Mouse (Mus musculus): ENCODE results near the gene Fam120c. TPM values are rescaled to one million over a fixed set of nuclear protein-coding genes. Genes with fewer than 3 reads are reported as not detected.
A peak's percentile ranks its signal among the peaks of the same experiment; 100 is the strongest.

The Fam120c gene
- total and polyA plus RNA-seq, 2 experiments from 2014 or later = 7.4 to 22.3 TPM

DNA sequence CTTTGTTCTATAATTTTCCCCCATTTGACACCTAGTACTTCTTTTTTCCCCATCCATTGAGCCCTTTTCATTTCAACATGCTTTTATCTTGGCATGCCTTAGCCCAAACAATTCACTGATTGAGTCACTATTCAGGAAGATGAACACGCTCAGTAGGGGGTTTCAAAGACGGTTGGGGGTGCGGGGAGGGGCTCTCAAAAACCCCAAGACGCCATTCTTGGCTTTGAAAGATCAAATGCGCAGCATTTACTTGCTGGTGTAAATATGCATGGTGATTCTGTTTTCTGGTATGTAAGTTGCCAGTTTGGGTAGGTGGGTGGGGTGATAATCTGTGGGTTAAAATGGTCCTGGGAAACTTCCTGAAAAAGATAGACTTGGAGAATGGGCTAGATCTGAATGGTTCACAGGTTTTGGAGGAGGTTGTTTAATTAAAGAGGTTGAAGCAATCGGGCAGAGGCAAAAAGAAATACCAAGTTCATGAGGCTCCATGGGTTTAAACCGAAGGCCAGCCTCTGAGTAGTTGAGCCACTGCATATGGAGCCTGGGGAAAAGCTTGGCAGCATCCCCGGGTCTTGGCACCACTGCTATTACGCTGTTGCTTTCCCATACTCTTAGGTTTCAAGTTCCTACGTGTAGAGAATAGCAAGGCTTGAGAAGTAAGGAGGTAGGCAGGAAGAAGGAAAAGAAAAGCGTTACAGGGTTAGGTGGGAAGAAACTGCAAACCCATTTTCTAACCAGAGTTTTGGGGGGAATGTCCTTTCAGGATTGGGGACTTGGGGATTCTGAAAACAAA lies 1.6 kb downstream of the Fam120c start:
- ATAC-seq (ENCODE audit: low FRiP score) = no peak
- DNase-seq (ENCODE audit: low spot score) = peak; percentile 51
- H3K9ac ChIP-seq (replicated peaks; ENCODE audit: low read length, poor library complexity, severe bottlenecking) = peak overlapping the region; percentile 1; the same call in 1 of the 2 replicates
- H3K36me3 ChIP-seq (ENCODE audit: insufficient read depth, low read length) = no peaks in the 10 kb centered on the region
- H3K27me3 ChIP-seq (ENCODE audit: insufficient read depth, low read length) = no peaks in the 10 kb centered on the region
- H3K4me3 ChIP-seq (ENCODE audit: low read depth, low read length) = peak overlapping the region; percentile 62
- TF ChIP-seq CTCF (IDR thresholded peaks at IDR 0.05) = no peak
- WGBS = 27% methylated on average over 11 of the region's 11 CpGs
- H3K4me1 ChIP-seq (ENCODE audit: insufficient read depth, low read length) = no peaks in the 10 kb centered on the region
- peak overlapping the region; percentile 85; the same call in 1 of the 2 replicates for H3K27ac ChIP-seq (ENCODE audit: low read depth, low read length)
- peak overlapping the region; percentile 57 for H3K4me2 ChIP-seq (ENCODE audit: low read depth, low read length, poor library complexity, severe bottlenecking)
- no peaks in the 10 kb centered on the region for H3K9me3 ChIP-seq (ENCODE audit: low read length)

DNA sequence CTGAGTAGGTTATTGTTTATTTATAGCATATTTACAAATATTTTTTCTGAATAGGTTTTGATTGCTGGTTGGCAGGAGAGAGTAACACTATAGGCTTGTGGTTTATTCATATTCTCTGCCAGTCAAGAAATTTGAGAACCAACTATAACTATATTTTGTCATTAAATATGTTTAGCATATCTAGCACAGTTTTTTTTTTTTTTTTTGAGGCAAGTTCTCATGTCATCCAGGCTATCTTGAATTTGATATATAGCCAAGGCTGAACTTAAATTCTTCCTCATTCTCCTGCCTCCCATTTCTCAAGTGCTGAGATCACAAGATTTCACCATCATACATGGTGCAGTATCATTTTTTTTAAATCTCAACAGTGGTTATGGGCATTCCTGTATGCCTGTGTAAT lies 3.3 kb downstream of the Fam120c start:
- Histone ChIP-seq H3K36me3 (ENCODE audit: insufficient read depth, low read length) (no peaks in the 10 kb centered on the region), H3K27ac (ENCODE audit: low read depth, low read length) (no peak overlapping the region), H3K4me2 (ENCODE audit: low read depth, low read length, poor library complexity, severe bottlenecking) (no peak overlapping the region), H3K9me3 (ENCODE audit: low read length) (no peaks in the 10 kb centered on the region), H3K27me3 (ENCODE audit: insufficient read depth, low read length) (no peaks in the 10 kb centered on the region), H3K4me3 (ENCODE audit: low read depth, low read length) (no peak overlapping the region), H3K4me1 (ENCODE audit: insufficient read depth, low read length) (no peaks in the 10 kb centered on the region), H3K9ac (replicated peaks; ENCODE audit: low read length, poor library complexity, severe bottlenecking) (no peak overlapping the region)
- TF ChIP-seq CTCF (IDR thresholded peaks at IDR 0.05) = no peak
- ATAC-seq (ENCODE audit: low FRiP score) (no peak), DNase-seq (ENCODE audit: low spot score) (no peak)

DNA sequence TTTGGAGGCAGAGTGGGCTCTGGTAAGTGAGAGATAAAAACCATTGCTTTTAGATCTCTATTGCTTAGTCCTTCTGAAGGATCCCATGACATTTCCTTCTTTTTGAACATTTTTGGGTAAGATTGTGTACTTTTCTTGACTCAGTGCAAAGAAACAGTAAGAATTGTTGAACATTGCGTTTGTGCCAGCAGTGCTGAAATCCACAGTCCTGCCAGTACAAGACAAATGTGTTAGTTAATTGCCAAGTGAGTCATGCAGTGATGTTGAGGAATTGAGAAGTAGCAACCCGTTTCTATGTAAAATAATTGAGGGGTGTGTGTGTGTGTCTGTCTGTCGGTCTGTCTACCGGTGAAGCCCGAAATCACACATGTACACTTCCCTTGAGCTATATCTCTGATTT lies 5.3 kb downstream of the Fam120c start:
- no peak for TF ChIP-seq CTCF (IDR thresholded peaks at IDR 0.05)
- ATAC-seq (ENCODE audit: low FRiP score) (no peak), DNase-seq (ENCODE audit: low spot score) (peak; percentile 4)
- Histone ChIP-seq H3K27ac (ENCODE audit: low read depth, low read length) (no peak overlapping the region), H3K9ac (replicated peaks; ENCODE audit: low read length, poor library complexity, severe bottlenecking) (no peak overlapping the region), H3K4me1 (ENCODE audit: insufficient read depth, low read length) (no peaks in the 10 kb centered on the region), H3K4me3 (ENCODE audit: low read depth, low read length) (no peak overlapping the region), H3K9me3 (ENCODE audit: low read length) (no peaks in the 10 kb centered on the region), H3K4me2 (ENCODE audit: low read depth, low read length, poor library complexity, severe bottlenecking) (no peak overlapping the region), H3K36me3 (ENCODE audit: insufficient read depth, low read length) (no peaks in the 10 kb centered on the region), H3K27me3 (ENCODE audit: insufficient read depth, low read length) (no peaks in the 10 kb centered on the region)
- 94% methylated on average over 5 of the region's 5 CpGs for WGBS

DNA sequence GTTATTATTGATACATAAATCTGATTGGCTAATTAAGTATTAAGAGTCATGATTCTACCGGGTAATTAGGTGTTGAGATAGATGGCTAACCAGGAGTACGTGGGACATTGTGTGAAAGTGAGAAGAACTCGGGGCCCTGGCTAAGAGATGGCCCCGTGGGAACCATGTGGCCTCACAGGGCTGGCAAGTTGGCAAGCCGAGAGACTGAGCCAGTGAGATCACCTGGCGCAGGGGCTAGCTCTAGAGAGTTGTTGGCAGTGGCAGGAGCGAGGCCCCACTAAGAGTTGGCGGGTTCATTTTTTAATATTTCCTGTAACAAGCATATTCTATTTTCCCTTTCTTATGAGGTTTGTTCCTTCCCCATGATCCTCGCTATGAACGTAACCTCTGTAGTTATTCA lies 74.8 kb downstream of the Fam120c start:
- DNase-seq (ENCODE audit: low spot score) (no peak), ATAC-seq (ENCODE audit: low FRiP score) (no peak)
- Histone ChIP-seq H3K36me3 (ENCODE audit: insufficient read depth, low read length) (no peaks in the 10 kb centered on the region), H3K27ac (ENCODE audit: low read depth, low read length) (no peak overlapping the region), H3K9me3 (ENCODE audit: low read length) (no peaks in the 10 kb centered on the region), H3K4me3 (ENCODE audit: low read depth, low read length) (no peak overlapping the region), H3K4me2 (ENCODE audit: low read depth, low read length, poor library complexity, severe bottlenecking) (no peak overlapping the region), H3K27me3 (ENCODE audit: insufficient read depth, low read length) (no peaks in the 10 kb centered on the region), H3K4me1 (ENCODE audit: insufficient read depth, low read length) (no peaks in the 10 kb centered on the region), H3K9ac (replicated peaks; ENCODE audit: low read length, poor library complexity, severe bottlenecking) (no peak overlapping the region)
- no peak for TF ChIP-seq CTCF (IDR thresholded peaks at IDR 0.05)
- 92% methylated on average over 10 of the region's 10 CpGs for WGBS

DNA sequence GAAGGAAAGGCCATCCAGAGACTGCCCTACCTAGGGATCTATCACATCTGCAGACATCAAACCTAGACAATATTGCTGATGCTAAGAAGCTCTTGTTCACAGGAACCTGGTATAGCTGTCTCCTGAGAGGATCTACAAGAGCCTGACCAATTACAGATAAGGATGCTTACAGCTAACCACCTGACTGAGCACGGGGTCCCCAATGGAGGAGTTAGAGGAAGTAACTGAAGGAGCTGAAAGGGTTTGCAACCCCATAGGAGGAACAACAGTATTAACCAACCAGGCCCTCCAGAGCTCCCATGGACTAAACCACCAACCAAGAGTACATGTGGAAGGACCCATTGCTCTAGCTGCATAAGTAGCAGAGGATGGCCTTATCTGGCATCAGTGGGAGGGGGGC lies 76.8 kb downstream of the Fam120c start:
- TF ChIP-seq CTCF (IDR thresholded peaks at IDR 0.05) = no peak
- 77% methylated on average over 1 of the region's 1 CpGs for WGBS
- ATAC-seq (ENCODE audit: low FRiP score) = no peak
- DNase-seq (ENCODE audit: low spot score) = no peak
- Histone ChIP-seq H3K4me2 (ENCODE audit: low read depth, low read length, poor library complexity, severe bottlenecking) (no peak overlapping the region), H3K9me3 (ENCODE audit: low read length) (no peaks in the 10 kb centered on the region), H3K36me3 (ENCODE audit: insufficient read depth, low read length) (no peaks in the 10 kb centered on the region), H3K27ac (ENCODE audit: low read depth, low read length) (no peak overlapping the region), H3K27me3 (ENCODE audit: insufficient read depth, low read length) (no peaks in the 10 kb centered on the region), H3K4me3 (ENCODE audit: low read depth, low read length) (no peak overlapping the region), H3K4me1 (ENCODE audit: insufficient read depth, low read length) (no peaks in the 10 kb centered on the region), H3K9ac (replicated peaks; ENCODE audit: low read length, poor library complexity, severe bottlenecking) (no peak overlapping the region)

DNA sequence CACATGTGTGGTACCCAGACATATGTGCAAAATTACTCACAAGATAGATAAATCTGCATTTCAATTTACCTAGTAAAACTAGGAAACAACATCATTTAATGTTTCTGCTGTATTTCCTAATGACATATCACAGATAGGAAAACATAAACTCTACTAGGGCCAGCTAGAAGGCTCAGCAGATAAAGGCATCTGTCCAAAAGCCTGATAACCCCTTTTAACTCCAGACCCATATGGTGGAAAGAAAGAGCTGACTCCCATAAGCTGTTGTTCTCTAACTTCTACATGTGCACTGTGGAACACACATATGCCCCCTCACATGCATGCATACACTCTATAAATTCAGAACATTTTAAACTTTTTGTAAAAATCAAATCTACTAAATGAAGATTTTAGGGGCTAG lies 99.7 kb downstream of the Fam120c start:
- H3K9ac ChIP-seq (replicated peaks; ENCODE audit: low read length, poor library complexity, severe bottlenecking) = no peak overlapping the region
- H3K27ac ChIP-seq (ENCODE audit: low read depth, low read length) = no peak overlapping the region
- no peak overlapping the region for H3K4me3 ChIP-seq (ENCODE audit: low read depth, low read length)
- no peak for TF ChIP-seq CTCF (IDR thresholded peaks at IDR 0.05)
- no peaks in the 10 kb centered on the region for H3K4me1 ChIP-seq (ENCODE audit: insufficient read depth, low read length)
- no peak overlapping the region for H3K4me2 ChIP-seq (ENCODE audit: low read depth, low read length, poor library complexity, severe bottlenecking)
- DNase-seq (ENCODE audit: low spot score) (no peak), ATAC-seq (ENCODE audit: low FRiP score) (no peak)
- no peaks in the 10 kb centered on the region for H3K36me3 ChIP-seq (ENCODE audit: insufficient read depth, low read length)
- no peaks in the 10 kb centered on the region for H3K9me3 ChIP-seq (ENCODE audit: low read length)
- no peaks in the 10 kb centered on the region for H3K27me3 ChIP-seq (ENCODE audit: insufficient read depth, low read length)

Measured in midbrain, postnatal 0 days (tissue).